In genomic region chr9:118763203-118763602, GRCm38 (mm10) we compare ENCODE assay signal across 14 mouse cellular contexts.
DNase-seq lines count a peak whose midpoint lies in the region; ATAC-seq and TF ChIP-seq lines count a peak whose summit lies in the region.
"Had no signal": no experiment of that assay in that cellular context is flagged by ENCODE, and none has a peak within 500 bp of the region (broad histone marks: within the 10 kb centered on the region; RNA-seq: fewer than 3 reads in every experiment).

No protein-coding gene starts in this region.

- no peak overlapping the region for H3K4me2 ChIP-seq in embryonic facial prominence, embryonic 11.5 days (ENCODE audit: low read depth, low read length)
- no peak overlapping the region for H3K4me2 ChIP-seq in heart, postnatal 0 days (ENCODE audit: low read depth, low read length)
- no peak overlapping the region for H3K4me2 ChIP-seq in lung, postnatal 0 days (replicated peaks; ENCODE audit: low read depth, low read length)
- no peak overlapping the region for H3K4me2 ChIP-seq in intestine, embryonic 16.5 days (ENCODE audit: low read depth, low read length)

- ATAC-seq in embryonic facial prominence, embryonic 11.5 days (replicated peaks; ENCODE audit: insufficient number of reproducible peaks, low FRiP score, low TSS enrichment, low read depth): 0 out of 2 replicates have a peak, but pooled peaks have one; percentile 50
- no peak for ATAC-seq in heart, postnatal 0 days (ENCODE audit: insufficient read depth, low read depth)
- no peak for ATAC-seq in lung, postnatal 0 days
- ATAC-seq in intestine, embryonic 16.5 days: no peak; the same call in 1 of the 2 replicates
- ATAC-seq: intestine, postnatal 0 days had no signal

- no peak for TF ChIP-seq CTCF in heart, adult 2 months (IDR thresholded peaks at IDR 0.05)
- no peak for TF ChIP-seq CTCF in heart, postnatal 0 days (IDR thresholded peaks at IDR 0.05; ENCODE audit: low read depth)
- no peak for TF ChIP-seq CTCF in lung, postnatal 0 days (IDR thresholded peaks at IDR 0.05)

- no peak overlapping the region for H3K4me3 ChIP-seq in heart, adult 2 months
- H3K4me3 ChIP-seq in heart, embryonic 10.5 days: no peak overlapping the region
- no peak overlapping the region for H3K4me3 ChIP-seq in embryonic facial prominence, embryonic 11.5 days (ENCODE audit: low read depth, low read length)
- H3K4me3 ChIP-seq in heart, postnatal 0 days (ENCODE audit: low read depth, low read length): no peak overlapping the region
- no peak overlapping the region for H3K4me3 ChIP-seq in lung, postnatal 0 days (ENCODE audit: low read depth, low read length)
- H3K4me3 ChIP-seq in intestine, embryonic 16.5 days (ENCODE audit: low read length): no peak overlapping the region
- no peak overlapping the region for H3K4me3 ChIP-seq in hindbrain, embryonic 10.5 days
- H3K4me3 ChIP-seq: erythroblast, embryonic 14.5 days had no signal

- peaks cover 14% of the 10 kb centered on the region for H3K4me1 ChIP-seq in heart, adult 2 months (ENCODE audit: control insufficient read depth, insufficient read depth, low read length)
- H3K4me1 ChIP-seq in heart, embryonic 10.5 days: peaks cover 51% of the 10 kb centered on the region
- H3K4me1 ChIP-seq in embryonic facial prominence, embryonic 11.5 days (ENCODE audit: control insufficient read depth, insufficient read depth, low read length): no peaks in the 10 kb centered on the region; the same call in 1 of the 2 replicates
- H3K4me1 ChIP-seq in heart, postnatal 0 days (ENCODE audit: control insufficient read depth, insufficient read depth): peaks cover 21% of the 10 kb centered on the region
- no peaks in the 10 kb centered on the region; the same call in 1 of the 2 replicates for H3K4me1 ChIP-seq in lung, postnatal 0 days (ENCODE audit: insufficient read depth, low read depth, low read length)
- H3K4me1 ChIP-seq in intestine, embryonic 16.5 days (ENCODE audit: control insufficient read depth, insufficient read depth, low read length): peaks cover 11% of the 10 kb centered on the region; the same call in 1 of the 2 replicates
- peaks cover 68% of the 10 kb centered on the region for H3K4me1 ChIP-seq in hindbrain, embryonic 10.5 days (replicated peaks)

- no peak for TF ChIP-seq POLR2A in heart, adult 2 months (IDR thresholded peaks at IDR 0.05; ENCODE audit: insufficient read depth, low read depth, low read length)

- H3K9me3 ChIP-seq in heart, embryonic 10.5 days: no peaks in the 10 kb centered on the region
- H3K9me3 ChIP-seq in embryonic facial prominence, embryonic 11.5 days (replicated peaks; ENCODE audit: control insufficient read depth, low read length): no peaks in the 10 kb centered on the region
- H3K9me3 ChIP-seq in heart, postnatal 0 days (replicated peaks; ENCODE audit: control insufficient read depth, low read length): no peaks in the 10 kb centered on the region; the same call in 1 of the 2 replicates
- no peaks in the 10 kb centered on the region for H3K9me3 ChIP-seq in lung, postnatal 0 days (ENCODE audit: low read length)
- no peaks in the 10 kb centered on the region for H3K9me3 ChIP-seq in intestine, embryonic 16.5 days (ENCODE audit: control insufficient read depth, low read length)
- no peaks in the 10 kb centered on the region for H3K9me3 ChIP-seq in hindbrain, embryonic 10.5 days

- H3K27me3 ChIP-seq in heart, adult 2 months (ENCODE audit: control insufficient read depth, insufficient read depth, low read length): no peaks in the 10 kb centered on the region
- H3K27me3 ChIP-seq in heart, embryonic 10.5 days (ENCODE audit: insufficient read depth, poor library complexity, severe bottlenecking): no peaks in the 10 kb centered on the region
- no peaks in the 10 kb centered on the region for H3K27me3 ChIP-seq in embryonic facial prominence, embryonic 11.5 days (ENCODE audit: control insufficient read depth, insufficient read depth, low read length)
- no peaks in the 10 kb centered on the region for H3K27me3 ChIP-seq in heart, postnatal 0 days (ENCODE audit: control insufficient read depth, insufficient read depth, low read length)
- no peaks in the 10 kb centered on the region for H3K27me3 ChIP-seq in lung, postnatal 0 days (replicated peaks; ENCODE audit: insufficient read depth, low read length)
- no peaks in the 10 kb centered on the region for H3K27me3 ChIP-seq in intestine, embryonic 16.5 days (replicated peaks; ENCODE audit: control insufficient read depth, insufficient read depth, low read length)
- no peaks in the 10 kb centered on the region for H3K27me3 ChIP-seq in hindbrain, embryonic 10.5 days (ENCODE audit: insufficient read depth, poor library complexity, severe bottlenecking)

- TF ChIP-seq EP300 in heart, adult 2 months (IDR thresholded peaks at IDR 0.05; ENCODE audit: insufficient read depth, low read depth, low read length): no peak
- TF ChIP-seq EP300 in heart, postnatal 0 days (IDR thresholded peaks at IDR 0.05; ENCODE audit: low read depth): no peak
- no peak for TF ChIP-seq EP300 in lung, postnatal 0 days (IDR thresholded peaks at IDR 0.05)

- 33% methylated on average over 4 of the region's 4 CpGs for WGBS in heart, adult 2 months
- WGBS in heart, embryonic 10.5 days: 79% methylated on average over 4 of the region's 4 CpGs
- WGBS in embryonic facial prominence, embryonic 11.5 days: 82% methylated on average over 4 of the region's 4 CpGs
- WGBS in heart, postnatal 0 days: 80% methylated on average over 4 of the region's 4 CpGs
- WGBS in lung, postnatal 0 days: 65% methylated on average over 4 of the region's 4 CpGs
- WGBS in intestine, embryonic 16.5 days: 74% methylated on average over 4 of the region's 4 CpGs
- WGBS in hindbrain, embryonic 10.5 days: 86% methylated on average over 4 of the region's 4 CpGs

- H3K36me3 ChIP-seq in heart, adult 2 months (ENCODE audit: control insufficient read depth, insufficient read depth, low read length): no peaks in the 10 kb centered on the region
- no peaks in the 10 kb centered on the region for H3K36me3 ChIP-seq in heart, embryonic 10.5 days
- H3K36me3 ChIP-seq in embryonic facial prominence, embryonic 11.5 days (replicated peaks; ENCODE audit: control insufficient read depth, insufficient read depth, low read depth, low read length): no peaks in the 10 kb centered on the region
- H3K36me3 ChIP-seq in heart, postnatal 0 days (replicated peaks; ENCODE audit: control insufficient read depth, insufficient read depth, low read length): no peaks in the 10 kb centered on the region
- H3K36me3 ChIP-seq in lung, postnatal 0 days (ENCODE audit: insufficient read depth, low read length): no peaks in the 10 kb centered on the region
- no peaks in the 10 kb centered on the region for H3K36me3 ChIP-seq in intestine, embryonic 16.5 days (ENCODE audit: control insufficient read depth, insufficient read depth, low read length)
- no peaks in the 10 kb centered on the region for H3K36me3 ChIP-seq in hindbrain, embryonic 10.5 days

- no peak overlapping the region for H3K9ac ChIP-seq in heart, adult 2 months (ENCODE audit: low read depth, low read length)
- H3K9ac ChIP-seq in embryonic facial prominence, embryonic 11.5 days (replicated peaks; ENCODE audit: low read length): no peak overlapping the region
- H3K9ac ChIP-seq in heart, postnatal 0 days (replicated peaks; ENCODE audit: low read depth, low read length): no peak overlapping the region
- H3K9ac ChIP-seq in lung, postnatal 0 days (replicated peaks; ENCODE audit: low read depth): no peak overlapping the region
- no peak overlapping the region for H3K9ac ChIP-seq in intestine, embryonic 16.5 days (ENCODE audit: low read depth, low read length)

- intact Hi-C loops in heart, adult 2 months (cut with DNase I): loop anchor here (2.0 to 5.0 kb wide), 2 partner anchors 26 to 39 kb away; no protein-coding TSS in a partner anchor

- peak in 1 of 2 experiments; percentile 50 for DNase-seq in heart, adult 2 months
- no peak for DNase-seq in heart, embryonic 10.5 days (ENCODE audit: low spot score)
- DNase-seq in embryonic facial prominence, embryonic 11.5 days (ENCODE audit: low spot score): peak; percentile 43
- no peak for DNase-seq in heart, postnatal 0 days (ENCODE audit: low spot score)
- peak; percentile 44 for DNase-seq in lung, postnatal 0 days (ENCODE audit: low spot score)
- DNase-seq in c-Kit-positive CD71-positive TER-119-positive erythroid progenitor cells, embryonic 14.5 days (ENCODE audit: low spot score): no peak
- no peak for DNase-seq in hindbrain, embryonic 10.5 days (ENCODE audit: low spot score)
- DNase-seq: adrenal gland, postnatal 25 days; cerebellum, adult 9-11 months; thymus, postnatal 4 days had no signal

- H3K27ac ChIP-seq in heart, adult 2 months: peak overlapping the region; percentile 70
- H3K27ac ChIP-seq in heart, embryonic 10.5 days: no peak overlapping the region
- H3K27ac ChIP-seq in embryonic facial prominence, embryonic 11.5 days (replicated peaks; ENCODE audit: low read depth, low read length): no peak overlapping the region
- 0 out of 2 replicates have a peak overlapping the region, but pooled peaks have one; percentile 33 for H3K27ac ChIP-seq in heart, postnatal 0 days (ENCODE audit: low read depth)
- H3K27ac ChIP-seq in lung, postnatal 0 days (ENCODE audit: low read length): 0 out of 2 replicates have a peak overlapping the region, but pooled peaks have one; percentile 3
- H3K27ac ChIP-seq in intestine, embryonic 16.5 days (ENCODE audit: low read length): no peak overlapping the region
- no peak overlapping the region for H3K27ac ChIP-seq in hindbrain, embryonic 10.5 days
- H3K27ac ChIP-seq: macrophage had no signal

- H3K79me2 ChIP-seq in heart, adult 2 months (replicated peaks; ENCODE audit: control insufficient read depth, insufficient read depth, low read length): no peaks in the 10 kb centered on the region

Comparison
In these comparisons a context has a peak if more than half of its experiments do, and no peak if none do; other contexts are left out.
1. H3K27ac ChIP-seq: peak in heart, adult 2 months (single experiment), heart, postnatal 0 days (single experiment) and lung, postnatal 0 days (single experiment); none in heart, embryonic 10.5 days (single experiment), embryonic facial prominence, embryonic 11.5 days (single experiment), intestine, embryonic 16.5 days (single experiment) and hindbrain, embryonic 10.5 days (single experiment).
2. DNase-seq: peak in embryonic facial prominence, embryonic 11.5 days (single experiment) and lung, postnatal 0 days (single experiment); none in heart, embryonic 10.5 days (single experiment), heart, postnatal 0 days (single experiment), c-Kit-positive CD71-positive TER-119-positive erythroid progenitor cells, embryonic 14.5 days (single experiment) and hindbrain, embryonic 10.5 days (single experiment).